Mouse (Mus musculus): ENCODE measurements at regions not wholly inside any gene's neighbourhood (a gene's known extent, or its start where the extent isn't known, plus 50 kb on each side); places are given as distances from the start of the nearest gene placed in this dataset.

DNA sequence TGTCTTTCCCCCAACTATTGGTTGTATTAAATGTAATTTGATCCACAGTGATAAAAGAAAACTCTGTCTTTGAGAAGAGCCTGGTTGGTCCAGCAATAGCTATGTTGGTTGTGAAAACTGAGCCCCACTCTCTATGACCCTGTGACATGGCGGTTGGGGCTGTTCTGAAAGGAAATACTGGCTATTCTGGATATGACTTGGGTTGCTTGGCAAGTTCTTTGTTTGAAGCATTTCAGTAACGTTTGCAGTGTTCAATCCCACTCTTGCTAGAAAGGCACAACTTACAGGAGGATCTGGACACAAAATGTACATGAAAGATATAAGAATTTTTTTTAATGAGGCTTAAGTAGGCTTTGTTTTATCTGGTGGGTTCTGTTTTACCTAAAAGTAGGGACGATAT, 54.1 kb upstream of the Spdl1 start:
- TF ChIP-seq CTCF (IDR thresholded peaks at IDR 0.05) = no peak
- TF ChIP-seq EP300 (IDR thresholded peaks at IDR 0.05) = no peak

Data from lung, postnatal 0 days (tissue).